Mouse (Mus musculus) urinary bladder, postnatal 10 days (tissue): ENCODE results near the gene Nsun7.

Source experiments
- DNase-seq: peaks from one replicate; pipeline ENCODE4 v3.0.0; 2022; ENCODE audit warnings: low spot score

Gene Nsun7

GRCm38 (mm10) chr5:66280742-66281141 is 21.0 kb downstream of the Nsun7 start:
- DNase-seq = no peak

- DNase-seq = no peak
These were observed 34.5 kb downstream of the Nsun7 start for GRCm38 (mm10) chr5:66294106-66294625.

GRCm38 (mm10) chr5:66294952-66295351 is 35.3 kb downstream of the Nsun7 start:
- DNase-seq = no peak

GRCm38 (mm10) chr5:66296116-66296515 is 36.4 kb downstream of the Nsun7 start:
- DNase-seq = no peak

- DNase-seq = no peak
These were observed 39.2 kb downstream of the Nsun7 start for GRCm38 (mm10) chr5:66298856-66299255.

GRCm38 (mm10) chr5:66300576-66300975 is 40.9 kb downstream of the Nsun7 start:
- DNase-seq = no peak

GRCm38 (mm10) chr5:66302085-66302815 is 42.6 kb downstream of the Nsun7 start:
- no peak for DNase-seq

GRCm38 (mm10) chr5:66302873-66303272 is 43.2 kb downstream of the Nsun7 start:
- DNase-seq = no peak

- DNase-seq = no peak
These were observed 44.8 kb downstream of the Nsun7 start for GRCm38 (mm10) chr5:66304300-66305067.

GRCm38 (mm10) chr5:66305511-66305910 is 45.8 kb downstream of the Nsun7 start:
- no peak for DNase-seq

- DNase-seq = no peak
These were observed 50.6 kb downstream of the Nsun7 start for GRCm38 (mm10) chr5:66310328-66310727.

GRCm38 (mm10) chr5:66310806-66311205 is 51.1 kb downstream of the Nsun7 start:
- DNase-seq = no peak

GRCm38 (mm10) chr5:66315791-66316190 is 56.1 kb downstream of the Nsun7 start:
- DNase-seq = no peak

- DNase-seq = no peak
These were observed 59.6 kb downstream of the Nsun7 start for GRCm38 (mm10) chr5:66319341-66319740.

- DNase-seq = no peak
These were observed 60.2 kb downstream of the Nsun7 start for GRCm38 (mm10) chr5:66319827-66320404.

GRCm38 (mm10) chr5:66323131-66323530 is 63.4 kb downstream of the Nsun7 start:
- no peak for DNase-seq

- DNase-seq = no peak
These were observed 63.9 kb downstream of the Nsun7 start for GRCm38 (mm10) chr5:66323603-66324002.

GRCm38 (mm10) chr5:66326395-66326794 is 66.7 kb downstream of the Nsun7 start:
- DNase-seq = no peak

GRCm38 (mm10) chr5:66327949-66328726 is 68.4 kb downstream of the Nsun7 start:
- no peak for DNase-seq

- DNase-seq = no peak
These were observed 69.1 kb downstream of the Nsun7 start for GRCm38 (mm10) chr5:66328766-66329165.

- no peak for DNase-seq
These were observed 71.1 kb downstream of the Nsun7 start for GRCm38 (mm10) chr5:66330806-66331205.
